Mouse (Mus musculus): ENCODE measurements at regions not wholly inside any gene's neighbourhood (a gene's known extent, or its start where the extent isn't known, plus 50 kb on each side); places are given as distances from the start of the nearest gene placed in this dataset.

- no peak for ATAC-seq (ENCODE audit: low TSS enrichment)
Observed at GRCm38 (mm10) chr1:73857497-73857896, 266.8 kb downstream of the Tns1 start.

DNA sequence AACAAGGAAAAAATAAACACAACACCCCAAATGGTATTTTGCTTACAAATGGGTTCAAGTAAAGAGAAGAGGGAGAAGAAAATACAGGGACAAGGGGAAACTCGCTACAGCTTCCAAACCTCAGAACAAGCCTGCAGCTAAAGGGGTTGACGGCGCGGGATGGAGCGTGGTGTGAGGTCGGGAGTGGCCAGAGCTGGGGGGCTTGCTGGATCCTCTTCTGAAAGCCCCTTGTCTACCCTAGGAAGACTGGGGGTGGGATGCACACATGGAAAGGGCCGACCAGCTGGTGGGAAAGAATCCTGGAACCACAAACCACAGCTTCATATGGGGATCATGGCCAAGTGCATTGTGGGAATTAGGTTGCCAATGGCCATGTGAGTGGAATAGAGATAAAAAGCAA lies 267.4 kb downstream of the Tns1 start:
- no peak for ATAC-seq (ENCODE audit: low TSS enrichment)

DNA sequence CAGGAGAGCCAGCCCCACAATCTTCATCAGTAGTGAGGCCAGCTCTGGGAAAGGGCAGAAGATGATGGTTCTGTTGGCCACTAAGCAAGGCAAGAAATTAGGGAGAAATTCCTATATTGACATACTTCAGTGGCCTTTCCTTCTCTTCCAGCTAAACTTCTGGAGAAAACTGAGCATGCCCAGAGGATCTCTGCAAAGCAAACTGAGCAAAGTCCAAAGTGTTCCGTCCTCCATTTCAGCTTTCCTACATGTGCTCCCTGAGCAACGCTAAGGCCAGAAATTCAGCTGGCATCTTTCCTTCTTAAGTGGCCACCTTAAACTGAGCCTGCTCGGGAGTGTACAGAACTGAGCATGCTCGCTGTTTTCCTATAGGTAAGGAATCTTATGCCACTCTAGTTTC lies 268.9 kb downstream of the Tns1 start:
- ATAC-seq (ENCODE audit: low TSS enrichment) = no peak

GRCm38 (mm10) chr1:73853851-73854250 lies 270.4 kb downstream of the Tns1 start:
- ATAC-seq (ENCODE audit: low TSS enrichment) = no peak

- no peak for ATAC-seq (ENCODE audit: low TSS enrichment)
Observed at GRCm38 (mm10) chr1:73850173-73851014, 273.9 kb downstream of the Tns1 start.

DNA sequence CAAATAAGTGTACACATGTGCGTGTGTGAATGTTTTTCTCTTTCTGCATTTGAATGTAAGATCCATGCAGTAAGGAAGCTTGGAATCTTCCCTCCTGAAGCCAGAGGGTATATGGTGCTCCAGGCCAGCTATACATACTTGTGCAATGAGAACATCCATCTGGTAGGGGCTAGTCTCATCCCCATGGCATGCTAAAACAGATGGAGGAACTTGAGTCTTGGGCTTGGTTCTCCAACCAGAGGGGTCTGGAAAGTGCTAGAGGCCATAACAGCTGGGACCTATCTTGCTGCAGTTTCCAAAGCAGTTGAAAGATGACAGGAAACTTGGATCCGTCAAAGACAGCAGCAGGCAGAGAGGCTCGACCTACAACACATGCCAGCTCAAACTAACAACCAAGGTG lies 275.9 kb downstream of the Tns1 start:
- ATAC-seq (ENCODE audit: low TSS enrichment) = no peak

GRCm38 (mm10) chr1:73847126-73847525 lies 277.1 kb downstream of the Tns1 start:
- no peak for ATAC-seq (ENCODE audit: low TSS enrichment)

DNA sequence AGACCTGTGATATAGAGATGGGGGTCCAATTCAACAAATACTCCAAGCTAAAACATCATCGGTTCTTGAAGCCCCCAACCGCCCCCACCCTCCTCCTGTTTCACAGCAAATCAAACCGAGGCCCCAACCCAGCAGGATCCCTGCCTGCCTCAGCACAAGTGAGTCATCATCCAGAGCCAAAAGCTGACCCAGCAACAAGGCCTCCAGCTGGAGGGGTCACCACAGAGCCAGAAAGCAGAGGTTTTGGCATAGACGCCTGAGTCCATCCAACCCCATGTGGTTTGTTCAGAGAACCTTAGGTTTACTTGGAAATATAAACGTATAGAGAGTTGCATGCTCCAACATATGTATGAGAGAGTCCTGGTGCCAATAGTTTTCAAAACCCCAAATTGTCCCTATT lies 279.1 kb downstream of the Tns1 start:
- ATAC-seq (ENCODE audit: low TSS enrichment) = no peak

DNA sequence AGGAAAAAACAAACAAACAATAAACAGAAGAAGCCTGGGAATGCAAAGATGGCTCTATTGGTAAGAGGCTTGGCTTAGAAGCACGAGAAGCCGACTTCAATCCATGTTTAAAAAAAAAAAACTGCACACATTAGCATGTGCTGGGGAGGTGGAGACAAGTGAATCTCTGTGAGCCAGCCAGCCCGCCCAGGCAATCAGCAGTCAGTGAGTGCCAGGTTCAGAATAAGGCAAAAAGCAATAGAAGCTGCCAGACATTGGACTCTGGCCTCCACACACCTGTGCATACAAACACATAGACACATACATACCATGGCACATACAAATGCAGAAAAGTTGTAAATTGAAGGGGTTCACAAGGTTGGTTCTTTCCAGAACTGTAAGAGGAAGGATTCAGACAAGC lies 279.7 kb downstream of the Tns1 start:
- ATAC-seq (ENCODE audit: low TSS enrichment) = peak; percentile 79

DNA sequence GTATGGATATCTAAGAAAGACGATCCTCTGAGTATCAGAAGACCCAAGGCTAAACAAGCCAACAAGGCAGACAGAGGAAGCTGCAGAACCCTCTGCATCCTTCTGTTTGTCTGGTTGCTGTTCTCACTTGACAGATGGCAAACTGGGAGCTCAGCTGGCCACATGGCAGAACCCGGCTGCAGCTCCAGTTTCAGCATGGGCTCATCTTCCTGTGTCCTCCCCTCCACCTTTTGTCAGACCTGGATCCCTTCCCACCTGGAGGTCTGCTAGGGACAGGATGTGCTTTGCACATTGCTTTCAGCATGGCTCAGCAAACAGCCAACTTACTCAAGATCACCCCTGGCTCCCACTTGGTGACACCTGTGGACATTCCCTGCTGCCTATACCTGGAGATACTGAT lies 284.9 kb downstream of the Tns1 start:
- peak; percentile 41; the same call in 1 of the 2 replicates for ATAC-seq (ENCODE audit: low TSS enrichment)

DNA sequence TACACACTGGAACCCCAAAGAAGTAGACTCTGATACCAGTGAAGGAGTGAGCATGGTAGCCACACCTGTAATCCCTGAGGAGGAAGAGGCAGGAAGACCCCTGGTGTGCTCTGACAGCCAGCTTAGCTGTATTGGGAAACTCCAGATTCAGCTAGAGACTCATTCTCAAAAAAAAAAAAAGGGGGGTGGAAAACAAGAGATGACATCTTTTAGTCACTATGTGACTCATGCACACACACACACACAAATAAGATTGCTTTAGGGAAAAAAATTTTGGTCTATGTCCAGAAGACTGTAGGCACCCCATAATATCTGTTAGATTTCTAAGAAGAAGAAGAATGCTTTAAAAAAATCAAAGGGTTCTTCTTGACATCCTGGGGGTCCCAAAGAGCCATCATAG lies 287.6 kb downstream of the Tns1 start:
- ATAC-seq (ENCODE audit: low TSS enrichment) = peak; percentile 62

DNA sequence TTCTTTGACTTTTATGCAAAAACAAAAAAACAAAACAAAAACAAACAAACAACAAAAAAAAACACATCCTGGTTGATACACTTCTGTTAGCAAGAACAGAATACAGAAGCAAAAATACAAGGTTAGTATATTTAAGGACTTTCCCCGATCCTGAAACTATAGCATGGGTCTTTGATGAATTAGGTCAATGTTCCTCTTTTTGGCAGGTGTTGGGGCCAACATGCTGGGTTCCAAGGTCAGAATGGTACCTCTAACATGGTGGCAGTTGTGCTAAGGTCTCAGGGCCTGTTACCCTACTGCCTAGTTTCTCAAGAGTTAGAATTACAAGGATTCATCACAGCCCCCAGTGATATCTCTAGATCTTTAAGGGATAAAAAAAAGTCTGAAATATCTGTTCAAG lies 289.7 kb downstream of the Tns1 start:
- no peak for ATAC-seq (ENCODE audit: low TSS enrichment)

- ATAC-seq (ENCODE audit: low TSS enrichment) = no peak
Observed at GRCm38 (mm10) chr1:73830486-73831132, 293.6 kb downstream of the Tns1 start.

- ATAC-seq (ENCODE audit: low TSS enrichment) = no peak
Observed at GRCm38 (mm10) chr1:73828996-73829395, 295.3 kb downstream of the Tns1 start.

DNA sequence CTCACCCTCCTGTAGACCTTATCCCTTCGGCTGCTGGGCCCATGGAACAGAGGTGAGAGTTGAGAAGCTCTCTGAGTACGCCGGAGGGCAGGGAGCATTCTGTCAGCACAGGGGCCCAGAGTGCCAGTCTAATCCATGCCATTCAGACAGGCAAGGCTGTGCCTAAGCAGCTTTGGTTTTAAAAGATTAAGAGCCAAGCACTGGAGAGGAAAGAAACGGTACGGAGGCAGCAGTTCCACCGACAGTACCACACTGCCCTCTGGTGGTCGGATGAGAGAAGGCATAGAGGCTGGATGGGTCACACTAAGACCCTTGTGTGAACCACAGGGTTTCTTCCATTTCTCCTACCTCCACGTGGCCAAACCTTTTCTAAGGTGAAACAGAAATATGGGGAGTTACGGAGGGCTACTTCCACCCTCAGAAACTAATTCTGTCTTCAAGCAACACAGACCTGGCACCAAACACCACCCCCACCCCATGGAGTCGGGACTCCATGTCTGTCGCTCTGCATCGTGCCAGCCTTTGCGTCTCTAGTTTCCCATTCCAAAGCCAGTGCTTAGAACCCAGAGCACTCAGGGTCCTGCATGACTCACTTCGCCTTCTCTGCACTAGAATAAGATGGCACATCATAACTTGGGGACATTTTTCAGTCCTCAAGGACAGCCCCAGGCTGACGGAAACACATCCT lies 297.9 kb downstream of the Tns1 start:
- ATAC-seq (ENCODE audit: low TSS enrichment) = peak; percentile 93

DNA sequence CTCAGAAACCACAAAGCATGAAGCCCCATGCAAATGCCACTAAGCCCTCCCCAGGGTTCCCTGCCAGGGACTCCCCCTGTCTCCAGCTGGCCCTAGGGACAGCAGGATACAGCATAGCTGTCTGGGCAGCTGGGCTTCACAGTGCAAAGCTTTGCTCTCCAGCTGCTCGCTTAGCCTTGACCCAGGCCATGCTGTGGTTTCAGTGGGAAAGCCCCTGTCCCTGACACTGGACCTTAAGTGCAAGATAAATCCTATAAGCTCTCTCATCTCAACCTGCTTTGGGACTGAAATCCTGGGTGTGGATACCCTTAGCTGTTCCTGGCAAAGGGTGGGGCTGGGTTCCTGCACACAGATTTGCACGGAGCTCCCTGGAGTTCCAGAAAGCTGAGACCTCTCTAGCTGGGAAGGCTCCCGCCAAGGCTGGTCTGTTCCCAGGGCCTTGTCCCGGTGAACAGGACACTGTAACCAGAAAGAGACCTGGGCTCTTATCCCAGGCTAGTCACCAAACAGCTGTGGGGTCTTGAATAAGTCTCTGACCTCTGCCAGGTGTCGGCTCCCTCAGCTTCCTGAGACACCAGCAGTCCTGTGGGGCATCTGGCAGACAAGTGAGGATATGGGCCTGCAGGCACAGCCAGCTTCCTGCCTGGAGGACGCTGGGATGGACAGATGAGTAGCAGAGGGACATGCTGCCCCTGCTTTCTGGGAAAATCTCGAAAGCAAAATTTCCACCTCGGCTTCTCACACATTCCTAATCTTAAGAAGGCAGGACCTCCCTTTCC lies 299.7 kb downstream of the Tns1 start:
- no peak for ATAC-seq (ENCODE audit: low TSS enrichment)

GRCm38 (mm10) chr1:73823726-73824125 lies 300.5 kb downstream of the Tns1 start:
- ATAC-seq (ENCODE audit: low TSS enrichment) = no peak

GRCm38 (mm10) chr1:73822616-73823015 lies 301.6 kb downstream of the Tns1 start:
- ATAC-seq (ENCODE audit: low TSS enrichment) = no peak

DNA sequence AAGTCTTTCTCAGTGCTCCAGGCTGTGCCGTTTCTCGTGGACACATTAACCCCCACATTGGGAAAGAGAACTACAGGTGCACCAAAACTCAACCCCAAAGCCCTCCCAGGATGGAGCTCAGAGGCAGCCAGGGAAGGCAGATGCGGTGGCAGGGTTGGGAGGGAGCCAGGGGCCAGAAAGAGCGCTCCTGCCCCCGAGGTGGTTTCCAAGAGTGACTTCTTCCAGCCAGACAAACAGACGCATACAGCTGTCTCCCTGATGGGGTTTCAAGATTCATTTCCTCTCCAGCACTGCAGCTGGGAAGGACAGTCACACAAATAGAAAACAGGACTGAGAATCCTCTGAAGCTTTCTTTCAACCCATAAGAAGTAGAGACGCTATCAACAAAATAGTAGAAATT lies 303.5 kb downstream of the Tns1 start:
- ATAC-seq (ENCODE audit: low TSS enrichment) = no peak

- ATAC-seq (ENCODE audit: low TSS enrichment) = no peak
Observed at GRCm38 (mm10) chr1:73807206-73807605, 317.0 kb downstream of the Tns1 start.

GRCm38 (mm10) chr1:73805156-73805555 lies 319.1 kb downstream of the Tns1 start:
- ATAC-seq (ENCODE audit: low TSS enrichment) = no peak

- no peak for ATAC-seq (ENCODE audit: low TSS enrichment)
Observed at GRCm38 (mm10) chr1:73799996-73800395, 324.3 kb downstream of the Tns1 start.
